Mouse (Mus musculus): ENCODE results near the gene Dpm1.
A peak's percentile ranks its signal among the peaks of the same experiment; 100 is the strongest.

DNA sequence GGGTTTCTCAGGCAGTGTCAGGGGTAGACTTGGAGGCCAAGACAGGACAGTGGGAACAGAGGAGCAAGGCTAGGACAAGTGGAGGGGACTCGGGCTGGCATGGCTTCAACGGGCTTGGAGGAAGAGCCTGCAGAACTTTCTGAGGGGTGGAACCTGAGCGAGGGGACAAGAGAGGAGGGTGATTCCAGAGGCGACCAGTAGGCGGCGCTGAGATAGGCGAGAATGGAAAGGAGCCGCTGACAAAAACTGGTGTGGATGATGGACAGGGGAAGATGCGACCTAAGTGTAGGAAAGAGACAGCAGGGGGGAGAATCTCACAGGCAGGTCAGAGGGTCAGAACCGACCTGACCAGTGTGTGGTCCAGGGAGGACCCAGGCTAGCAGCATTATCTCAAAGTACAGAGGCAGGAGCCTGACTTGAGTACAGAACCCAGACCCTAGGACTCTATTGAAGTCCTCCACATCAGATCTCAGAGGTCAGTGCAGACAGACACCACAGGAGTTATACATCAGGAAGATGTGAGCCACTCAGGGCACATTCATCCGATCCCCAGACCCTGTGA, 44.1 kb upstream of the Dpm1 start:
- TF ChIP-seq POLR2A (IDR thresholded peaks at IDR 0.05; ENCODE audit: low read depth, low read length) (no peak), CTCF (IDR thresholded peaks at IDR 0.05; ENCODE audit: borderline replicate concordance, insufficient read depth, low read length) (peak; percentile 58)

Data from embryonic fibroblast, embryonic 13.5 days (primary cell).